In the genomic region with DNA sequence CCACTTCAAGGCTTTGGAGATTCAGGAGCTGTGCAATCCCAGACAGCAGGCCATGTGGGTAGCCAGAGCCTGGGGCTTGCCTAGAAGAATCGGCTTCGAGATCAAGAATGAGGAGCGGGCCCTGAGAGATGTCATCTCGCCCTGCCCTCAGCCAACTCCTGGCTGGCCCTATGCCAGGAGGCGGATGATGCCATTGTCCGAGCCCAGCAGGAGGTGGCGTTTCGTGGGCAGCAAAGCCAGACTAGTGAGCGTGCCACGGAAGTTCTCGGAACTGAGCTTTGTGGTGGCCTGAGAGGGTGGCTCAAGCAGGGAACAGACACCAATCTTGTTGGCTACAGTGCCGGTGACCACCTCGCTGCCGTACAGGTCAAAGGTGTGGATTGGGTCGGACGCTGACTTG, we compare ENCODE assay signal across 21 mouse cellular contexts. TPM values are rescaled to one million over a fixed set of nuclear protein-coding genes. Genes with fewer than 3 reads are reported as not detected.
DNase-seq lines count a peak whose midpoint lies in the region; ATAC-seq lines count a peak whose summit lies in the region.
"Had no signal": no experiment of that assay in that cellular context is flagged by ENCODE, and none has a peak within 500 bp of the region (broad histone marks: within the 10 kb centered on the region; RNA-seq: fewer than 3 reads in every experiment).

No protein-coding gene starts in this region.

- H3K9me3 ChIP-seq in kidney, embryonic 15.5 days (replicated peaks) = no peaks in the 10 kb centered on the region
- H3K9me3 ChIP-seq in neural tube, embryonic 13.5 days = no peaks in the 10 kb centered on the region
- H3K9me3 ChIP-seq: embryonic facial prominence, embryonic 10.5 days; hindbrain, embryonic 15.5 days; neural tube, embryonic 15.5 days had no signal

- 88% methylated on average over 16 of the region's 16 CpGs for WGBS in kidney, embryonic 15.5 days
- 79% methylated on average over 16 of the region's 16 CpGs for WGBS in neural tube, embryonic 13.5 days

- H3K9ac ChIP-seq in kidney, embryonic 15.5 days = no peak overlapping the region
- 0 out of 2 replicates have a peak overlapping the region, but pooled peaks have one; percentile 5 for H3K9ac ChIP-seq in neural tube, embryonic 13.5 days
- H3K9ac ChIP-seq: forebrain, postnatal 0 days; hindbrain, embryonic 15.5 days; neural tube, embryonic 15.5 days had no signal

- H3K36me3 ChIP-seq in kidney, embryonic 15.5 days = peaks cover 24% of the 10 kb centered on the region
- peaks cover 60% of the 10 kb centered on the region for H3K36me3 ChIP-seq in neural tube, embryonic 13.5 days

- no peak overlapping the region for H3K27ac ChIP-seq in kidney, embryonic 15.5 days
- no peak overlapping the region for H3K27ac ChIP-seq in neural tube, embryonic 13.5 days (replicated peaks)
- H3K27ac ChIP-seq: embryonic facial prominence, embryonic 10.5 days; gastrocnemius, adult 2 months; heart, adult 2 months; hindbrain, embryonic 15.5 days; neural tube, embryonic 15.5 days had no signal

- peaks cover 12% of the 10 kb centered on the region for H3K4me1 ChIP-seq in kidney, embryonic 15.5 days
- no peaks in the 10 kb centered on the region for H3K4me1 ChIP-seq in neural tube, embryonic 13.5 days (replicated peaks)
- H3K4me1 ChIP-seq: hindbrain, embryonic 15.5 days; neural tube, embryonic 15.5 days had no signal

- no peak overlapping the region for H3K4me2 ChIP-seq in kidney, embryonic 15.5 days
- H3K4me2 ChIP-seq in neural tube, embryonic 13.5 days = no peak overlapping the region
- H3K4me2 ChIP-seq: hindbrain, embryonic 15.5 days; neural tube, embryonic 15.5 days had no signal

- DNase-seq in cerebellum, adult 11 months = peak; percentile 35
- no peak for DNase-seq in cerebellum, adult 8-10 months
- DNase-seq in kidney, postnatal 25 days = peak; percentile 39 to 69
- DNase-seq in neural tube, embryonic 10.5 days (ENCODE audit: extremely low spot score, low spot score) = no peak
- DNase-seq in kidney, postnatal 36 days = peak; percentile 39 to 84
- DNase-seq in adrenal gland, postnatal 10 days = no peak
- DNase-seq: forebrain, postnatal 0 days; gastrocnemius, adult 2 months; heart, adult 2 months; layer of hippocampus, postnatal 36 days; thymus, postnatal 25 days had no signal

- no peak for ATAC-seq in kidney, embryonic 15.5 days (replicated peaks; ENCODE audit: low FRiP score)
- no peak for ATAC-seq in neural tube, embryonic 13.5 days (ENCODE audit: low read depth)
- ATAC-seq: forebrain, postnatal 0 days had no signal

- H3K4me3 ChIP-seq in kidney, embryonic 15.5 days (replicated peaks) = no peak overlapping the region
- no peak overlapping the region for H3K4me3 ChIP-seq in neural tube, embryonic 13.5 days
- H3K4me3 ChIP-seq: embryonic facial prominence, embryonic 10.5 days; erythroblast, embryonic 14.5 days; gastrocnemius, adult 2 months; heart, adult 2 months; hindbrain, embryonic 15.5 days; neural tube, embryonic 15.5 days had no signal

- no peaks in the 10 kb centered on the region for H3K27me3 ChIP-seq in kidney, embryonic 15.5 days
- H3K27me3 ChIP-seq in neural tube, embryonic 13.5 days = no peaks in the 10 kb centered on the region
- H3K27me3 ChIP-seq: CH12.LX; hindbrain, embryonic 15.5 days; neural tube, embryonic 15.5 days had no signal

RNA-seq across cellular contexts. Expression of a gene that starts 2.2 kb away (rescaled TPM):
- polyA plus RNA-seq in kidney, embryonic 15.5 days (2015; fragmentation: Nextera tagmentation; extraction: Ambion mirVana) = 35.4 and 47.2 TPM in 2 replicates
- 0.25 TPM in 1 of 2 replicates, not detected in the other for polyA plus RNA-seq in neural tube, embryonic 13.5 days (2015; fragmentation: Nextera tagmentation; extraction: Ambion mirVana)
- total RNA-seq in adrenal gland, postnatal 10 days (2021) = 100 to 1,000 TPM; 112 to 253 TPM
- total RNA-seq: gastrocnemius, adult 2 months; heart, adult 2 months; megakaryocyte, adult 5-6 weeks had no signal
- polyA plus RNA-seq: embryonic facial prominence, embryonic 10.5 days; forebrain, postnatal 0 days; heart, postnatal 0 days had no signal

RNA-seq across cellular contexts. Expression of a gene that starts 12.9 kb away (rescaled TPM):
- 5.0 and 6.2 TPM in 2 replicates for polyA plus RNA-seq in kidney, embryonic 15.5 days (2015; fragmentation: Nextera tagmentation; extraction: Ambion mirVana)
- polyA plus RNA-seq in neural tube, embryonic 13.5 days (2015; fragmentation: Nextera tagmentation; extraction: Ambion mirVana) = 5.9 and 6.0 TPM in 2 replicates
- total RNA-seq in adrenal gland, postnatal 10 days (2021) = 10 to 100 TPM; 13.0 to 15.2 TPM

RNA-seq across cellular contexts. Expression of a gene that starts 19.1 kb away (rescaled TPM):
- 129 and 140 TPM in 2 replicates for polyA plus RNA-seq in kidney, embryonic 15.5 days (2015; fragmentation: Nextera tagmentation; extraction: Ambion mirVana)
- 60.8 and 74.9 TPM in 2 replicates for polyA plus RNA-seq in neural tube, embryonic 13.5 days (2015; fragmentation: Nextera tagmentation; extraction: Ambion mirVana)
- total RNA-seq in adrenal gland, postnatal 10 days (2021) = 100 to 1,000 TPM; 121 to 219 TPM
- total RNA-seq: monocyte, adult 5-6 weeks had no signal

RNA-seq across cellular contexts. Expression of a gene that starts 19.9 kb away (rescaled TPM):
- 22.6 and 24.5 TPM in 2 replicates for polyA plus RNA-seq in kidney, embryonic 15.5 days (2015; fragmentation: Nextera tagmentation; extraction: Ambion mirVana)
- polyA plus RNA-seq in neural tube, embryonic 13.5 days (2015; fragmentation: Nextera tagmentation; extraction: Ambion mirVana) = 3.9 and 4.3 TPM in 2 replicates
- total RNA-seq in adrenal gland, postnatal 10 days (2021) = 10 to 100 TPM; 20.9 to 24.6 TPM

RNA-seq across cellular contexts. Expression of a gene that starts 45.0 kb away (rescaled TPM):
- polyA plus RNA-seq in kidney, embryonic 15.5 days (2015; fragmentation: Nextera tagmentation; extraction: Ambion mirVana) = 54.6 and 61.7 TPM in 2 replicates
- 47.3 and 51.3 TPM in 2 replicates for polyA plus RNA-seq in neural tube, embryonic 13.5 days (2015; fragmentation: Nextera tagmentation; extraction: Ambion mirVana)
- 100 to 1,000 TPM; 112 to 130 TPM for total RNA-seq in adrenal gland, postnatal 10 days (2021)

Comparison
In these comparisons a context has a peak if more than half of its experiments do, and no peak if none do; other contexts are left out.
1. DNase-seq: peak in cerebellum, adult 11 months (single experiment), kidney, postnatal 25 days (2 of 2) and kidney, postnatal 36 days (2 of 2); none in cerebellum, adult 8-10 months (single experiment), neural tube, embryonic 10.5 days (single experiment) and adrenal gland, postnatal 10 days (single experiment).
2. RNA of a gene that starts 2.2 kb away (polyA plus RNA-seq): 35.4 to 47.2 TPM in kidney, embryonic 15.5 days; 0.25 TPM in neural tube, embryonic 13.5 days; every median in the first group is over 10 times any median in the second.